Mouse (Mus musculus) bone marrow macrophage, adult 2 months (primary cell): Measurements from ENCODE around the gene Zfp850.

Experiments used
- CTCF ChIP-seq: IDR thresholded peaks from 2 replicates; pipeline ENCODE4 v1.5.1; 2012; ENCODE audit warnings: low read depth, mild to moderate bottlenecking, low read length, moderate library complexity
- POLR2A ChIP-seq: IDR thresholded peaks from 2 replicates; pipeline ENCODE4 v1.6.1; 2012; ENCODE audit warnings: mild to moderate bottlenecking, low read depth, low read length, borderline replicate concordance

DNA sequence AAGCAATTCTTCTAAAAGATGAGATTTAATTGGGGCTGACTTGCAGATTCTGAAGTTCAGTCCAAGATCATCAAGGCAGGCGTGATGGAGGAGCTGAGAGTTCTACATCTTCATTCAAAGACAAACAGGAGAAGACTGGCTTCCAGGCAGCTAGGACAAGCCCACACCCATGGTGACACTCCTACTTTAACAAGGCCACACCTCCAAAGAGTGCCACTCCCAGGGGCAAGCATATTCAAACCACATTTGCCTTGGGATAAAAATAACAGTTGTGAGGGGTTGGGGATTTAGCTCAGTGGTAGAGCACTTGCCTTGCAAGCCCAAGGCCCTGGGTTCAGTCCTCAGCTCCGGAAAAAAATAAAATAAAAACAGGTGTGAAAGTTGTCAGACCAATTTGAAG lies 31.7 kb downstream of the Zfp850 start:
- TF ChIP-seq CTCF (no peak), POLR2A (no peak)
